Mouse (Mus musculus): ENCODE results near the gene Mindy4. TPM values are rescaled to one million over a fixed set of nuclear protein-coding genes. Genes with fewer than 3 reads are reported as not detected.
A peak's percentile ranks its signal among the peaks of the same experiment; 100 is the strongest.

The Mindy4 gene
- polyA plus RNA-seq, 1 experiment from 2014 or later, result 6.5 TPM

- WGBS, result 89% methylated on average over 7 of the region's 7 CpGs
- H3K4me2 ChIP-seq (replicated peaks), result no peak overlapping the region
- H3K9ac ChIP-seq, result no peak overlapping the region
- no peak for ATAC-seq
- H3K27me3 ChIP-seq (replicated peaks), result no peaks in the 10 kb centered on the region
- H3K4me1 ChIP-seq (replicated peaks), result peaks cover 6% of the 10 kb centered on the region
- H3K36me3 ChIP-seq, result no peaks in the 10 kb centered on the region
- H3K27ac ChIP-seq, result no peak overlapping the region
- H3K4me3 ChIP-seq (replicated peaks), result no peak overlapping the region
- H3K9me3 ChIP-seq, result no peaks in the 10 kb centered on the region
Measured at GRCm38 (mm10) chr6:55272952-55273351, 69.8 kb downstream of the Mindy4 start.

- no peak overlapping the region for H3K4me2 ChIP-seq (replicated peaks)
- no peak overlapping the region for H3K27ac ChIP-seq
- 70% methylated on average over 5 of the region's 5 CpGs for WGBS
- no peak overlapping the region for H3K4me3 ChIP-seq (replicated peaks)
- H3K9me3 ChIP-seq, result no peaks in the 10 kb centered on the region
- no peak overlapping the region for H3K9ac ChIP-seq
- ATAC-seq, result peak; percentile 12; the same call in 1 of the 2 replicates
- no peaks in the 10 kb centered on the region for H3K36me3 ChIP-seq
- no peaks in the 10 kb centered on the region for H3K27me3 ChIP-seq (replicated peaks)
- H3K4me1 ChIP-seq (replicated peaks), result peaks cover 10% of the 10 kb centered on the region
Measured at GRCm38 (mm10) chr6:55273463-55273862, 70.3 kb downstream of the Mindy4 start.

- no peak for ATAC-seq
- no peak overlapping the region for H3K4me3 ChIP-seq (replicated peaks)
- no peak overlapping the region for H3K4me2 ChIP-seq (replicated peaks)
- peaks cover 10% of the 10 kb centered on the region for H3K4me1 ChIP-seq (replicated peaks)
- no peak overlapping the region for H3K27ac ChIP-seq
- WGBS, result 79% methylated on average over 10 of the region's 10 CpGs
- no peaks in the 10 kb centered on the region for H3K9me3 ChIP-seq
- no peaks in the 10 kb centered on the region for H3K36me3 ChIP-seq
- no peak overlapping the region for H3K9ac ChIP-seq
- no peaks in the 10 kb centered on the region for H3K27me3 ChIP-seq (replicated peaks)
Measured at GRCm38 (mm10) chr6:55275000-55275399, 71.8 kb downstream of the Mindy4 start.

GRCm38 (mm10) chr6:55275786-55276185 lies 72.6 kb downstream of the Mindy4 start:
- Histone ChIP-seq H3K4me2 (replicated peaks) (no peak overlapping the region), H3K9me3 (no peaks in the 10 kb centered on the region), H3K4me3 (replicated peaks) (no peak overlapping the region), H3K27me3 (replicated peaks) (no peaks in the 10 kb centered on the region), H3K4me1 (replicated peaks) (peaks cover 10% of the 10 kb centered on the region), H3K9ac (no peak overlapping the region), H3K27ac (no peak overlapping the region), H3K36me3 (no peaks in the 10 kb centered on the region)
- 73% methylated on average over 8 of the region's 8 CpGs for WGBS
- ATAC-seq, result no peak

- 89% methylated on average over 4 of the region's 4 CpGs for WGBS
- H3K4me3 ChIP-seq (replicated peaks), result no peak overlapping the region
- no peaks in the 10 kb centered on the region for H3K36me3 ChIP-seq
- peaks cover 10% of the 10 kb centered on the region for H3K4me1 ChIP-seq (replicated peaks)
- ATAC-seq, result no peak
- no peaks in the 10 kb centered on the region for H3K27me3 ChIP-seq (replicated peaks)
- no peak overlapping the region for H3K4me2 ChIP-seq (replicated peaks)
- no peaks in the 10 kb centered on the region for H3K9me3 ChIP-seq
- no peak overlapping the region for H3K27ac ChIP-seq
- H3K9ac ChIP-seq, result no peak overlapping the region
Measured at GRCm38 (mm10) chr6:55276692-55277282, 73.6 kb downstream of the Mindy4 start.

GRCm38 (mm10) chr6:55278086-55278485 lies 74.9 kb downstream of the Mindy4 start:
- H3K4me1 ChIP-seq (replicated peaks), result peaks cover 10% of the 10 kb centered on the region
- 76% methylated on average over 6 of the region's 6 CpGs for WGBS
- H3K9ac ChIP-seq, result no peak overlapping the region
- no peak overlapping the region for H3K4me2 ChIP-seq (replicated peaks)
- no peak overlapping the region for H3K27ac ChIP-seq
- no peak; the same call in 1 of the 2 replicates for ATAC-seq
- H3K4me3 ChIP-seq (replicated peaks), result no peak overlapping the region
- 0 out of 2 replicates have a peak, but pooled peaks cover 3% of the 10 kb centered on the region for H3K36me3 ChIP-seq
- no peaks in the 10 kb centered on the region for H3K27me3 ChIP-seq (replicated peaks)
- no peaks in the 10 kb centered on the region for H3K9me3 ChIP-seq

- Histone ChIP-seq H3K4me3 (replicated peaks) (no peak overlapping the region), H3K9me3 (no peaks in the 10 kb centered on the region), H3K4me2 (replicated peaks) (no peak overlapping the region), H3K4me1 (replicated peaks) (peaks cover 10% of the 10 kb centered on the region), H3K9ac (no peak overlapping the region), H3K27ac (no peak overlapping the region), H3K27me3 (replicated peaks) (no peaks in the 10 kb centered on the region), H3K36me3 (0 out of 2 replicates have a peak, but pooled peaks cover 3% of the 10 kb centered on the region)
- no peak; the same call in 1 of the 2 replicates for ATAC-seq
- WGBS, result 74% methylated on average over 4 of the region's 4 CpGs
Measured at GRCm38 (mm10) chr6:55278520-55278919, 75.3 kb downstream of the Mindy4 start.

GRCm38 (mm10) chr6:55280979-55281378 lies 77.8 kb downstream of the Mindy4 start:
- Histone ChIP-seq H3K9ac (no peak overlapping the region), H3K9me3 (no peaks in the 10 kb centered on the region), H3K4me3 (replicated peaks) (no peak overlapping the region), H3K27ac (no peak overlapping the region), H3K4me2 (replicated peaks) (no peak overlapping the region), H3K4me1 (replicated peaks) (peaks cover 7% of the 10 kb centered on the region), H3K36me3 (0 out of 2 replicates have a peak, but pooled peaks cover 3% of the 10 kb centered on the region), H3K27me3 (replicated peaks) (no peaks in the 10 kb centered on the region)
- 86% methylated on average over 8 of the region's 8 CpGs for WGBS
- ATAC-seq, result no peak

GRCm38 (mm10) chr6:55281687-55282086 lies 78.5 kb downstream of the Mindy4 start:
- Histone ChIP-seq H3K4me1 (replicated peaks) (peaks cover 7% of the 10 kb centered on the region), H3K9ac (no peak overlapping the region), H3K4me2 (replicated peaks) (no peak overlapping the region), H3K27ac (no peak overlapping the region), H3K27me3 (replicated peaks) (no peaks in the 10 kb centered on the region), H3K9me3 (no peaks in the 10 kb centered on the region), H3K4me3 (replicated peaks) (no peak overlapping the region), H3K36me3 (0 out of 2 replicates have a peak, but pooled peaks cover 3% of the 10 kb centered on the region)
- 87% methylated on average over 7 of the region's 7 CpGs for WGBS
- no peak for ATAC-seq

GRCm38 (mm10) chr6:55282348-55282747 lies 79.2 kb downstream of the Mindy4 start:
- Histone ChIP-seq H3K4me3 (replicated peaks) (no peak overlapping the region), H3K36me3 (0 out of 2 replicates have a peak, but pooled peaks cover 3% of the 10 kb centered on the region), H3K27me3 (replicated peaks) (no peaks in the 10 kb centered on the region), H3K9me3 (no peaks in the 10 kb centered on the region), H3K4me1 (replicated peaks) (peaks cover 7% of the 10 kb centered on the region), H3K27ac (no peak overlapping the region), H3K4me2 (replicated peaks) (no peak overlapping the region), H3K9ac (no peak overlapping the region)
- WGBS, result 70% methylated on average over 8 of the region's 8 CpGs
- peak; percentile 71 for ATAC-seq

GRCm38 (mm10) chr6:55285218-55285617 lies 82.0 kb downstream of the Mindy4 start:
- 64% methylated on average over 5 of the region's 5 CpGs for WGBS
- no peaks in the 10 kb centered on the region for H3K9me3 ChIP-seq
- H3K9ac ChIP-seq, result no peak overlapping the region
- no peak overlapping the region for H3K4me2 ChIP-seq (replicated peaks)
- H3K27ac ChIP-seq, result no peak overlapping the region
- no peaks in the 10 kb centered on the region for H3K27me3 ChIP-seq (replicated peaks)
- no peak overlapping the region for H3K4me3 ChIP-seq (replicated peaks)
- H3K4me1 ChIP-seq (replicated peaks), result peaks cover 6% of the 10 kb centered on the region; the same call in 1 of the 2 replicates
- ATAC-seq, result no peak
- H3K36me3 ChIP-seq, result 0 out of 2 replicates have a peak, but pooled peaks cover 3% of the 10 kb centered on the region

GRCm38 (mm10) chr6:55288007-55288602 lies 84.9 kb downstream of the Mindy4 start:
- ATAC-seq, result peak; percentile 57
- no peak overlapping the region for H3K4me2 ChIP-seq (replicated peaks)
- H3K4me1 ChIP-seq (replicated peaks), result peaks cover 6% of the 10 kb centered on the region; the same call in 1 of the 2 replicates
- no peak overlapping the region for H3K9ac ChIP-seq
- no peak overlapping the region for H3K27ac ChIP-seq
- no peaks in the 10 kb centered on the region for H3K36me3 ChIP-seq
- H3K27me3 ChIP-seq (replicated peaks), result no peaks in the 10 kb centered on the region
- H3K4me3 ChIP-seq (replicated peaks), result no peak overlapping the region
- no peaks in the 10 kb centered on the region for H3K9me3 ChIP-seq
- WGBS, result 75% methylated on average over 5 of the region's 5 CpGs
